Mouse (Mus musculus) heart, postnatal 0 days (tissue): ENCODE measurements around the gene Myl6b.

Experiments
- CTCF ChIP-seq: IDR thresholded peaks from 2 replicates; pipeline ENCODE4 v1.5.1; 2016; ENCODE audit warnings: antibody characterized with exemption, control low read depth, low read depth
- EP300 ChIP-seq: IDR thresholded peaks from 2 replicates; pipeline ENCODE4 v1.6.1; 2016; ENCODE audit warnings: antibody characterized with exemption, low read depth

DNA sequence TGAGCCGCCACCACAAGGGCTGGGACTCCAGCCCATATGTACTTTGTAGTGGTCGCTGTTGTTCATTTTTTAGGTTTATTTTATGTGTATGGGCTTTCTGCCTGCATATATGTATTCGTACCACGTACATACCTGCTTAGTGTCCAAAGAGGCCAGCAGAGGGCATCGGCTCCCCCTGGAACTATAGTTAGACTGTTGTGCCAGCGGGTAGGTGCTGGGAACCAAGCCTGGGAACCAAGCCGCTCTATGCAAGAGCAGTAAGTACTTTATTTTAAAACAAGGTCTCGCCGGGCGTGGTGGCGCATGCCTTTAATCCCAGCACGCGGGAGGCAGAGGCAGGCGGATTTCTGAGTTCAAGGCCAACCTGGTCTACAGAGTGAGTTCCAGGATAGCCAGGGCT is 7.5 kb upstream of the Myl6b start:
- TF ChIP-seq CTCF (no peak), EP300 (no peak)
